Mouse (Mus musculus): ENCODE measurements at regions not wholly inside any gene's neighbourhood (a gene's known extent, or its start where the extent isn't known, plus 50 kb on each side); places are given as distances from the start of the nearest gene placed in this dataset.

- DNase-seq (ENCODE audit: low spot score in 2 of 2), result no peak
Observed at GRCm38 (mm10) chr14:9338220-9338619, 672.2 kb upstream of the 4930452B06Rik start.

DNA sequence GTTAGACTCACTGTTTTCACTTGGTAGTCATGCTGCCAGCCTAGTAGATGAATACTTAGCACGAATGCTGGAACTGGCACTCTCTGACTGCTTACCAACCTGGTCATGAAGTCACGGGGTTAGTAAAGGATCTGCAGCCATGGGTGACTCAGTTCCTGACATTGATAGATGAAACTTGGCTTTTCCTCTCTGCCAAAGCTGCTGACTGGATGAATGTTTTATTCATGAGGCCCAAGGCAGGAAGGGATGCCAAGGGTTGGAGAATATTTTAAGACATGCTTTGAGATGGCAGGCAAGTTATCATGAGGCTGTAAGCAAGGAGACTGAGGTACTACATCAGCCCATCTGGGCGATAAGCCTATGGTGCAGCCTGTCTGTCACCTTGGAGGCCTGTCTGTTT lies 671.1 kb upstream of the 4930452B06Rik start:
- DNase-seq (ENCODE audit: low spot score in 2 of 2), result no peak

GRCm38 (mm10) chr14:9331593-9331992 lies 665.6 kb upstream of the 4930452B06Rik start:
- DNase-seq (ENCODE audit: low spot score in 2 of 2), result no peak

DNA sequence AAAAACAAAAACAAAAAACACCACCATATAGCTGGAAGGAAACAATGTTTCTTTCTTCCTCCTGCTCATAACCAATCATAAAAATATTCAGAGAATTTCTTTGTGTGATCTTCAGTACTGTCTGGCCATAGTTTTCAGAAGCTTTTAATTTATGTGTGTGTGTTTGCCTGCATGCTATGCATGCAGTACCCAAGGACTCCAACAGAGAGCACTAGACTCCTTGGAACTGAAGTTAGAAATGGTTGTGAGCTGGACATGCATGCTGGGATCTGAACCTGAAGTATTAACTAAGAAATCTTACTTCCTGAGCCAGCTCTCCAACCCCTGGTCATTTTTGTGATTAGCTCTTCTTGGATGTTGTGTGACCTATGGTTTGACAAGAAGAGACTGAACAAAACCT lies 664.7 kb upstream of the 4930452B06Rik start:
- no peak for DNase-seq (ENCODE audit: low spot score in 2 of 2)

GRCm38 (mm10) chr14:9329839-9330485 lies 663.9 kb upstream of the 4930452B06Rik start:
- peak; percentile 4 to 5 for DNase-seq (ENCODE audit: low spot score in 2 of 2)

- no peak for DNase-seq (ENCODE audit: low spot score in 2 of 2)
Observed at GRCm38 (mm10) chr14:9327344-9327743, 661.3 kb upstream of the 4930452B06Rik start.

- no peak for DNase-seq (ENCODE audit: low spot score in 2 of 2)
Observed at GRCm38 (mm10) chr14:9319842-9320241, 653.8 kb upstream of the 4930452B06Rik start.

- no peak for DNase-seq (ENCODE audit: low spot score in 2 of 2)
Observed at GRCm38 (mm10) chr14:9318796-9319465, 652.9 kb upstream of the 4930452B06Rik start.

GRCm38 (mm10) chr14:9315224-9315623 lies 649.2 kb upstream of the 4930452B06Rik start:
- no peak for DNase-seq (ENCODE audit: low spot score in 2 of 2)

DNA sequence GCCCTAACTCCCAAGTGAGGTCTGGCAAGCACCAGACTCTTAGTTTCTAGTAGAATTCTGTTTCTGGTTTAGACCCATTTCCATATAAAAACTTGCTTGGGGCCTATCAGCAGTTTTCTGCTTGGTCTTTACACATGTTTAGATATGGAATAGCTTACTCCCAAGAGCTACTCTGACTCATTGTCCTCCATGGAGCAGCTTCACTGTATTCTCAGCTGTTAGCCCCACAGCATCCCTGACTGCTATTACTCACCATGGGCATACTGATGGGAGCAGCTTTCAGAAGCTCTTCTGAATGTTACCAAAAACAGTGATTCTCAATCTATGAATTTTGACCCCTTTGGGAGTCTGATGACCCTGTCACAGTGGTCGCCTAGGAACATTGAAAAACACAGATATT lies 630.1 kb upstream of the 4930452B06Rik start:
- DNase-seq (ENCODE audit: low spot score in 2 of 2), result no peak

- DNase-seq (ENCODE audit: low spot score in 2 of 2), result no peak
Observed at GRCm38 (mm10) chr14:9294555-9294954, 628.5 kb upstream of the 4930452B06Rik start.

GRCm38 (mm10) chr14:9288103-9288502 lies 622.1 kb upstream of the 4930452B06Rik start:
- no peak for DNase-seq (ENCODE audit: low spot score in 2 of 2)

GRCm38 (mm10) chr14:9285606-9286002 lies 619.6 kb upstream of the 4930452B06Rik start:
- DNase-seq (ENCODE audit: low spot score in 2 of 2), result no peak

DNA sequence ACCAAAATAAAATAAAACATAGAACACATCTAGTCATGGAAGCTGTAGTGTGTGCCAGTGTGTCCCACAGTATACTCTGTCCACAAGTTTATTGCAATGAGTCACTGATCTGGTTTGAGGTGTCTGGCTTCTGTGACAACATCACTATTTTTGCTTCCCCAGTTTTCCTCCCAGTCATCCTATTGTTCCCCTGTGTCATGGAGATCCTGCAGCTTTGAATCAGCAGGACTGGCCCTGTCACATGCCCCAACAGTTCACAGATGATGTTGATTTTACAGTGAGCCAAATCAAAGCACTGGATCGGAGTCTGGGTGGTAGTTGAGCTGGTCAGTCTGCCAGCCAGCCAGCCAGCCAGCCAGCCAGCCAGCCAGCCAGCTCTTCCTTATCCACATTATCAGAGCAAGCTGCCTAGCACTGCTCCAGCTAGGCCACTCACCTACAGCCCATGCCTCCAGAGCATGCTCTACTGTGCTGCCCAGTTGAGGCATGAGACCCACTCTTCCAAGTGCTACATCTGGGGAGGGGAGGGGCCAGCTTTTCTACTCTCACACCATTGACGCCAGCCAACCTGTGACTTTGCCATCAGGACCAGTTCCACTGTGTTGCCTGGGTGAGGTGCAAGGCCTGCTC lies 619.1 kb upstream of the 4930452B06Rik start:
- DNase-seq (ENCODE audit: low spot score in 2 of 2), result no peak

DNA sequence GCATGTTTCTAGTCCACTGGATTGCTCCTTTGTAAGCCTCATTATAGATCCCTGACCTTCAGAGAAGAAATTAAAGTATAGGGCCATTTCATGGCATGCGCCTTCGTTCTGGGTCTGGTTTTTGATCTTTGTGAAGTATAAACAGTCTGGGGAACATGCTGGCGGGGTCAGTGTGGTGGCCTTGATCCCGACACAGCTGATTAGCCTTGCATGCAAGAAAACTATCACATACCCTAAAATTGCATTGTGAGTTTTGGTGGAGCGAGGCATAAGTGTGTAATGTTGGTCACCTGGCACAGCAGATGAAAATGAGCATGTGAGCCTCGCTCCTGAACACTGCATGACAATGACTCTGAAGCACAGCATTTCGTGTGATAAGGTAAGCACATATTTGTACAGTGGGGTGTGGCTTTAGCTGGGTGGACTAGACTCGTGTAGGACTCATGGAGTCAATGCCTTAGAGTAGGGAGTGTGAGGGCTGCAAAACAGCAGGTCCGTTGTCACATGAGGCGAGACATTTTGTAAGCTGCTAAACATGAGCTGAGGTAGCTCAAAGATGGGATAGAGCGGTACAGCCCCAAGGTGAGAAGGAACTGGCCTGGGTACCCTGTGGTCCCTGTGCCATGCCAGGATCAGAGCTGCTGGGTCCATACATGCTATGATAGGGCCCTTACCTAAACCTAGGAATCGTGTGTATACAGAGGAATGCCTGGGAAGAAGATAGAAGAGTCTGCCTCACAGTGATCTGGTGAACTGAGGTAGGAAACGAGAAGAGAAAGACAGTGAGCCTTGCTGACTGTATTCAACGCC lies 601.4 kb upstream of the 4930452B06Rik start:
- no peak for DNase-seq (ENCODE audit: low spot score in 2 of 2)

DNA sequence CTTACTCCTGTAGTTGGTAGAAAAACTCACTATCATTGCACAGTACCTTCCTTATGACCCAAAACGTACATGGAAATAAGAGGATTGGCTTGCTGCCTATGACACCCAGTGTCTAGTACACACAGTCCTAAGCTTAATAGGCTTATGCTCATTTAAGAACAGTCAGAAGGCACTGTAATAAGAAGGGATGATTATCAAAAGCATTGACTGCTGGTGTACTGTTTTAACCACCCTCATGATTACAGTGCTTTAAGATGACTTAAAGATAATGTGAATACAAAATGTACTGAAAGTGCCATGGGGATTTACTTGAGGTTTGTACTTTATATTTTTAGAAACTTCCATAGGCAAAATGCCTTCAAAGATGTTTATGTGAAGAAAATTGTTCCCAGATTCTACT lies 586.0 kb upstream of the 4930452B06Rik start:
- DNase-seq (ENCODE audit: low spot score in 2 of 2), result no peak

DNA sequence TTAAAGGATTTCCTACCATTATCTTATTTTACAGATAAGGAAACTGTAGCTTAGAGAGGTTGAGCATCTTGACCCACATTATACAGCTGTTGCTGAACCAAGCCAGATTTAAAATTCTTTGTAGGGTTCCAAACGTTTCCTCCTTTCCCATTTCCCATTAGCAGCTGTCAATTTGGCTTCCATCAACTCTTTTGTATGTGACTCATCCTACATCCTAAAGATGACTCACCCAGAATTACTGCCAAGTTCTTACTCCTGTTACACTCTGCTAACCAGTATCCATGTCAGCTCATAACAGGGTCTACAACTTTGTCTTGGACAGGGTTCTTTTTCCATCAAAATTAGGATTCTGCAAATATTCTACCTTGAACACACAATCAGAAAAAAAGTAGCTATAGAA lies 579.2 kb upstream of the 4930452B06Rik start:
- no peak for DNase-seq (ENCODE audit: low spot score in 2 of 2)

GRCm38 (mm10) chr14:9243336-9243735 lies 577.3 kb upstream of the 4930452B06Rik start:
- DNase-seq (ENCODE audit: low spot score in 2 of 2), result no peak

DNA sequence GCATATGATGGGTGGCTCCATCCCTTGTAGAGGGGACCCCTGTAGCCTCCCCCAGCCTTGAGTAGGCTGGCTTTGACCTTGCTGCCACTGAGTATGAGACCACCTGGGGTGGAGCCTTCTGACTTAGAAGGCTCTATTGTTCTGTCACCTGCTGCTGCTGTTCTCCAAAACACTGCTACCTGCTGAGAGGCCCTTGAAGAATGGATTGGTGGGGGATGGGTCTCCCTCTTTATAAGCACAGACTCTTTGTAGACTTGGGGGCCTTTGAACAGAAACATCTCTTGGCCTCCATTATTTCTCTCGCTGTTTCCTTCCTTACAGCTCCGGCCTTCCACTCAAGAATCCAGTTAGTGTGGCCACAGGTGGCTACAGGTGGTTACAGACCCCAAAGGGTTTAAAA lies 576.1 kb upstream of the 4930452B06Rik start:
- DNase-seq (ENCODE audit: low spot score in 2 of 2), result no peak

DNA sequence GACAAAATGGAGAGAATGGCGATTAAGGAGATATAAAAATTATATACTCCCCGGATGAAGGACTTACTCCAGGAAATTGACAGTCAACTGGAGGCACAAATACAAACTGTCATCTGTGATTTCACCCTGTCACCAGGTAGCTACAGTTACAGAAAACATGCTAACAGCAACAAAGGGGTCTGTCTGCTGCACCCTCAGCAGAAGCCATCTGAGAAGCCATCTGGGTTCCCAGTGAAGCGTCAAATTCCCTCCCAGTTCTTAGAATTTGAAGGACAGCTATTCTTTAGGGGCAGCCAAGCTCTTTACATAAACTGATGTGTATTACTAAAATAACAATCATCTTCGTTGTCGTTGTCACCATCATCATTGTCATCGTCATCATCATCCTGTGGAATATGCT lies 561.6 kb upstream of the 4930452B06Rik start:
- no peak for DNase-seq (ENCODE audit: low spot score in 2 of 2)

DNA sequence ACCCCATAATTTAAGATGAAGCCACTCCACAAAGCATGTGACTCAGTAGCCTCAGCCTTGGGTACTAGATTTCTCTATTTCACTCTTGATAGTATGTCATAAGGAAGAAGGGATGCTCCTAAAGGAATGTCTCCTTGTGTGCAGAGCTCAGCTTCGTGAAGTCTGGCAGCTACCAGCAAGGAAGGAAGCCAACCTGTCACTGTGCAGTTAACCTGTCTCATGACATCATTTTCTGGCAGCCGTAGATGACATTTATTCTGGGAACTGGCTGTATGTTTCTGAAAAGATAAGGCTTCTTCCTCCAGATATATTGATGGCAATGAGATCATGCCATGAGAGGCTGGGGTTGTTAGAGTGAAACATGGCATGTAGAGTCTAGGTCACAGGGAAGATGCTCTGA lies 534.2 kb upstream of the 4930452B06Rik start:
- DNase-seq (ENCODE audit: low spot score in 2 of 2), result no peak
